ENCODE assay signal across 24 mouse cellular contexts in genomic region chr7:19214369-19214768, GRCm38 (mm10). TPM values are rescaled to one million over a fixed set of nuclear protein-coding genes. Genes with fewer than 3 reads are reported as not detected.
DNase-seq lines count a peak whose midpoint lies in the region; ATAC-seq and TF ChIP-seq lines count a peak whose summit lies in the region.
"Had no signal": no experiment of that assay in that cellular context is flagged by ENCODE, and none has a peak within 500 bp of the region (broad histone marks: within the 10 kb centered on the region; RNA-seq: fewer than 3 reads in every experiment).

No protein-coding gene starts in this region.

- no peak for TF ChIP-seq CTCF in heart, adult 2 months (IDR thresholded peaks at IDR 0.05)

- peak overlapping the region; percentile 27; the same call in 1 of the 2 replicates for H3K9ac ChIP-seq in heart, adult 2 months (ENCODE audit: low read depth, low read length)
- no peak overlapping the region for H3K9ac ChIP-seq in heart, embryonic 11.5 days (ENCODE audit: low read depth, low read length)
- no peak overlapping the region for H3K9ac ChIP-seq in liver, embryonic 15.5 days
- no peak overlapping the region for H3K9ac ChIP-seq in limb, embryonic 13.5 days
- H3K9ac ChIP-seq: embryonic facial prominence, embryonic 12.5 days; forebrain, embryonic 13.5 days; hindbrain, embryonic 14.5 days; neural tube, embryonic 12.5 days had no signal

- peaks cover 9% of the 10 kb centered on the region for H3K4me1 ChIP-seq in heart, adult 2 months (ENCODE audit: control insufficient read depth, insufficient read depth, low read length)
- H3K4me1 ChIP-seq in heart, embryonic 11.5 days (ENCODE audit: control insufficient read depth, insufficient read depth, low read length) = no peaks in the 10 kb centered on the region; the same call in 1 of the 2 replicates
- peaks cover 10% of the 10 kb centered on the region for H3K4me1 ChIP-seq in liver, embryonic 15.5 days (replicated peaks)
- peaks cover 53% of the 10 kb centered on the region for H3K4me1 ChIP-seq in limb, embryonic 13.5 days

- peaks cover 6% of the 10 kb centered on the region for H3K36me3 ChIP-seq in heart, adult 2 months (ENCODE audit: control insufficient read depth, insufficient read depth, low read length)
- no peaks in the 10 kb centered on the region for H3K36me3 ChIP-seq in heart, embryonic 11.5 days (ENCODE audit: control insufficient read depth, insufficient read depth, low read length)
- no peaks in the 10 kb centered on the region for H3K36me3 ChIP-seq in liver, embryonic 15.5 days (replicated peaks)
- H3K36me3 ChIP-seq in limb, embryonic 13.5 days = no peaks in the 10 kb centered on the region
- H3K36me3 ChIP-seq: embryonic facial prominence, embryonic 12.5 days; heart, embryonic 10.5 days; neural tube, embryonic 12.5 days had no signal

- no peak for DNase-seq in heart, adult 2 months
- no peak for DNase-seq in liver
- DNase-seq in right cerebral cortex, postnatal 14 days = no peak
- DNase-seq: adrenal gland, postnatal 36 days; cerebellum, adult 2 months; gastrocnemius, postnatal 14 days; left cerebral cortex, postnatal 4 days; lung, postnatal 14 days; thymus, postnatal 4 days had no signal

- no peak overlapping the region for H3K4me2 ChIP-seq in heart, embryonic 11.5 days
- H3K4me2 ChIP-seq in liver, embryonic 15.5 days = peak overlapping the region; percentile 6; the same call in 1 of the 2 replicates
- peak overlapping the region; percentile 78 for H3K4me2 ChIP-seq in limb, embryonic 13.5 days (replicated peaks)
- H3K4me2 ChIP-seq: embryonic facial prominence, embryonic 12.5 days; forebrain, embryonic 13.5 days; hindbrain, embryonic 14.5 days; neural tube, embryonic 12.5 days had no signal

- H3K27me3 ChIP-seq in heart, adult 2 months (ENCODE audit: control insufficient read depth, insufficient read depth, low read length) = no peaks in the 10 kb centered on the region; the same call in 1 of the 2 replicates
- H3K27me3 ChIP-seq in heart, embryonic 11.5 days (ENCODE audit: control insufficient read depth, insufficient read depth, low read length) = peaks cover 2% of the 10 kb centered on the region
- peaks cover 78% of the 10 kb centered on the region for H3K27me3 ChIP-seq in liver, embryonic 15.5 days
- H3K27me3 ChIP-seq in limb, embryonic 13.5 days = no peaks in the 10 kb centered on the region
- H3K27me3 ChIP-seq: CH12.LX had no signal

- H3K79me2 ChIP-seq in heart, adult 2 months (replicated peaks; ENCODE audit: control insufficient read depth, insufficient read depth, low read length) = no peaks in the 10 kb centered on the region

- no peak for ATAC-seq in heart, embryonic 11.5 days (replicated peaks; ENCODE audit: insufficient number of reproducible peaks, low FRiP score, low TSS enrichment)
- ATAC-seq in liver, embryonic 15.5 days (ENCODE audit: insufficient read depth) = no peak
- peak; percentile 24; the same call in 1 of the 2 replicates for ATAC-seq in common myeloid progenitor, adult 5-6 weeks (replicated peaks; ENCODE audit: low read depth, poor library complexity, severe bottlenecking)
- no peak for ATAC-seq in limb, embryonic 13.5 days (ENCODE audit: low FRiP score, low read depth)
- ATAC-seq in CD4-positive, CD25-positive, alpha-beta regulatory T cell, adult 4 months = no peak
- ATAC-seq: forebrain, embryonic 13.5 days; intestine, embryonic 16.5 days had no signal

- intact Hi-C loops in heart, adult 2 months (cut with DNase I) = loop anchor here (1.0 to 5.0 kb wide), 2 partner anchors 10 to 58 kb away; partner anchors contain the start of gene Vasp

- H3K9me3 ChIP-seq in heart, embryonic 11.5 days (replicated peaks; ENCODE audit: control insufficient read depth, low read length) = 0 out of 2 replicates have a peak, but pooled peaks cover 3% of the 10 kb centered on the region
- 0 out of 2 replicates have a peak, but pooled peaks cover 5% of the 10 kb centered on the region for H3K9me3 ChIP-seq in liver, embryonic 15.5 days (replicated peaks)
- no peaks in the 10 kb centered on the region; the same call in 1 of the 2 replicates for H3K9me3 ChIP-seq in limb, embryonic 13.5 days
- H3K9me3 ChIP-seq: embryonic facial prominence, embryonic 12.5 days; heart, embryonic 10.5 days; neural tube, embryonic 12.5 days had no signal

- peak overlapping the region; percentile 43 for H3K4me3 ChIP-seq in heart, adult 2 months
- no peak overlapping the region for H3K4me3 ChIP-seq in heart, embryonic 11.5 days (ENCODE audit: low read depth, low read length)
- no peak overlapping the region for H3K4me3 ChIP-seq in liver, embryonic 15.5 days (replicated peaks)
- H3K4me3 ChIP-seq in limb, embryonic 13.5 days = 0 out of 2 replicates have a peak overlapping the region, but pooled peaks have one; percentile 2
- H3K4me3 ChIP-seq: embryonic facial prominence, embryonic 12.5 days; erythroblast, embryonic 14.5 days; forebrain, embryonic 13.5 days; heart, embryonic 10.5 days; left cerebral cortex, adult 2 months; neural tube, embryonic 12.5 days had no signal

- H3K27ac ChIP-seq in heart, adult 2 months = peak overlapping the region; percentile 74
- no peak overlapping the region for H3K27ac ChIP-seq in heart, embryonic 11.5 days (ENCODE audit: low read depth, low read length)
- no peak overlapping the region for H3K27ac ChIP-seq in liver, embryonic 15.5 days (replicated peaks)
- H3K27ac ChIP-seq in limb, embryonic 13.5 days = no peak overlapping the region; the same call in 1 of the 2 replicates
- H3K27ac ChIP-seq: embryonic facial prominence, embryonic 12.5 days; forebrain, embryonic 13.5 days; heart, embryonic 10.5 days; hindbrain, embryonic 14.5 days; left cerebral cortex, adult 2 months; neural tube, embryonic 12.5 days had no signal

- no peak for TF ChIP-seq EP300 in heart, adult 2 months (IDR thresholded peaks at IDR 0.05; ENCODE audit: insufficient read depth, low read depth, low read length)

- TF ChIP-seq POLR2A in heart, adult 2 months (IDR thresholded peaks at IDR 0.05; ENCODE audit: insufficient read depth, low read depth, low read length) = no peak

- WGBS in heart, adult 2 months = 33% methylated on average over 7 of the region's 7 CpGs
- WGBS in heart, embryonic 11.5 days (ENCODE audit: insufficient replicate concordance) = 67% methylated on average over 7 of the region's 7 CpGs
- 51% methylated on average over 7 of the region's 7 CpGs for WGBS in liver, embryonic 15.5 days (ENCODE audit: insufficient replicate concordance)
- WGBS in limb, embryonic 13.5 days = 59% methylated on average over 7 of the region's 7 CpGs

RNA-seq across cellular contexts. Expression of gene Gpr4, which starts 2.0 kb away (rescaled TPM):
- 1 to 10 TPM; 6.8 to 7.2 TPM for total RNA-seq in heart, adult 2 months (2021)
- 17.1 and 22.0 TPM in 2 replicates for polyA plus RNA-seq in heart, adult 2 months (2012; rRNA removed)
- polyA plus RNA-seq in heart, embryonic 11.5 days (2014; fragmentation: Nextera tagmentation; extraction: Ambion mirVana) = 1.3 and 1.4 TPM in 2 replicates
- 0.50 TPM in 2 replicates for polyA plus RNA-seq in liver, embryonic 15.5 days (2015; fragmentation: Nextera tagmentation; extraction: Ambion mirVana)
- total RNA-seq in common myeloid progenitor, adult 5-6 weeks (2017) = not detected in 2 replicates
- 4.6 and 6.2 TPM in 2 replicates for polyA plus RNA-seq in limb, embryonic 13.5 days (2015; fragmentation: Nextera tagmentation; extraction: Ambion mirVana)
- under 1 TPM in 1 of 2 experiments, not detected in 1; 0.11 TPM for polyA plus RNA-seq in CD4-positive, CD25-positive, alpha-beta regulatory T cell, adult 4 months (2017; shearing (Covaris generic))
- total RNA-seq: monocyte, adult 5-6 weeks had no signal
- polyA plus RNA-seq: erythroblast, embryonic 14.5 days had no signal

RNA-seq across cellular contexts. Expression of gene Opa3, which starts 13.8 kb away (rescaled TPM):
- total RNA-seq in heart, adult 2 months (2021) = 10 to 100 TPM; 59.9 to 66.0 TPM
- polyA plus RNA-seq in heart, adult 2 months (2012; rRNA removed) = 64.6 and 91.3 TPM in 2 replicates
- 41.2 and 41.6 TPM in 2 replicates for polyA plus RNA-seq in heart, embryonic 11.5 days (2014; fragmentation: Nextera tagmentation; extraction: Ambion mirVana)
- polyA plus RNA-seq in liver, embryonic 15.5 days (2015; fragmentation: Nextera tagmentation; extraction: Ambion mirVana) = 15.3 and 16.0 TPM in 2 replicates
- 22.4 and 24.0 TPM in 2 replicates for total RNA-seq in common myeloid progenitor, adult 5-6 weeks (2017)
- 35.2 and 35.7 TPM in 2 replicates for polyA plus RNA-seq in limb, embryonic 13.5 days (2015; fragmentation: Nextera tagmentation; extraction: Ambion mirVana)
- polyA plus RNA-seq in CD4-positive, CD25-positive, alpha-beta regulatory T cell, adult 4 months (2017; shearing (Covaris generic)) = 10 to 100 TPM; 15.2 to 24.0 TPM

RNA-seq across cellular contexts. Expression of gene Eml2, which starts 38.1 kb away (rescaled TPM):
- 10 to 100 TPM; 35.6 to 38.7 TPM for total RNA-seq in heart, adult 2 months (2021)
- polyA plus RNA-seq in heart, adult 2 months (2012; rRNA removed) = 37.3 and 38.8 TPM in 2 replicates
- polyA plus RNA-seq in heart, embryonic 11.5 days (2014; fragmentation: Nextera tagmentation; extraction: Ambion mirVana) = 5.4 and 6.9 TPM in 2 replicates
- polyA plus RNA-seq in liver, embryonic 15.5 days (2015; fragmentation: Nextera tagmentation; extraction: Ambion mirVana) = 3.9 and 4.2 TPM in 2 replicates
- 10.6 and 15.9 TPM in 2 replicates for total RNA-seq in common myeloid progenitor, adult 5-6 weeks (2017)
- polyA plus RNA-seq in limb, embryonic 13.5 days (2015; fragmentation: Nextera tagmentation; extraction: Ambion mirVana) = 5.2 and 5.5 TPM in 2 replicates
- 10 to 100 TPM in 1 of 2 experiments, 1 to 10 TPM in 1; 10.0 to 30.1 TPM for polyA plus RNA-seq in CD4-positive, CD25-positive, alpha-beta regulatory T cell, adult 4 months (2017; shearing (Covaris generic))

RNA-seq across cellular contexts. Expression of gene Gipr, which starts 48.4 kb away (rescaled TPM):
- total RNA-seq in heart, adult 2 months (2021) = under 1 TPM in 1 of 2 experiments, not detected in 1; 0.16 TPM
- 2.5 and 3.0 TPM in 2 replicates for polyA plus RNA-seq in heart, adult 2 months (2012; rRNA removed)
- 9.0 and 10.8 TPM in 2 replicates for polyA plus RNA-seq in heart, embryonic 11.5 days (2014; fragmentation: Nextera tagmentation; extraction: Ambion mirVana)
- 0.36 and 1.0 TPM in 2 replicates for polyA plus RNA-seq in liver, embryonic 15.5 days (2015; fragmentation: Nextera tagmentation; extraction: Ambion mirVana)
- not detected in 2 replicates for total RNA-seq in common myeloid progenitor, adult 5-6 weeks (2017)
- 0.29 and 0.41 TPM in 2 replicates for polyA plus RNA-seq in limb, embryonic 13.5 days (2015; fragmentation: Nextera tagmentation; extraction: Ambion mirVana)
- polyA plus RNA-seq in CD4-positive, CD25-positive, alpha-beta regulatory T cell, adult 4 months (2017; shearing (Covaris generic)) = not detected
- total RNA-seq: monocyte, adult 5-6 weeks had no signal
- polyA plus RNA-seq: erythroblast, embryonic 14.5 days had no signal

RNA-seq across cellular contexts. Expression of gene Vasp, which starts 57.2 kb away (rescaled TPM):
- total RNA-seq in heart, adult 2 months (2021) = 10 to 100 TPM; 25.1 to 30.8 TPM
- polyA plus RNA-seq in heart, adult 2 months (2012; rRNA removed) = 43.3 and 51.5 TPM in 2 replicates
- 61.9 and 102 TPM in 2 replicates for polyA plus RNA-seq in heart, embryonic 11.5 days (2014; fragmentation: Nextera tagmentation; extraction: Ambion mirVana)
- polyA plus RNA-seq in liver, embryonic 15.5 days (2015; fragmentation: Nextera tagmentation; extraction: Ambion mirVana) = 41.2 and 42.4 TPM in 2 replicates
- 47.6 and 61.7 TPM in 2 replicates for total RNA-seq in common myeloid progenitor, adult 5-6 weeks (2017)
- polyA plus RNA-seq in limb, embryonic 13.5 days (2015; fragmentation: Nextera tagmentation; extraction: Ambion mirVana) = 68.9 and 69.0 TPM in 2 replicates
- 100 to 1,000 TPM in 1 of 2 experiments, 10 to 100 TPM in 1; 52.3 to 109 TPM for polyA plus RNA-seq in CD4-positive, CD25-positive, alpha-beta regulatory T cell, adult 4 months (2017; shearing (Covaris generic))

Comparison
In these comparisons a context has a peak if more than half of its experiments do, and no peak if none do; other contexts are left out.
1. H3K4me3 ChIP-seq: peak in heart, adult 2 months (single experiment) and limb, embryonic 13.5 days (single experiment); none in heart, embryonic 11.5 days (single experiment) and liver, embryonic 15.5 days (single experiment).